Mouse (Mus musculus) adrenal gland, postnatal 36 days (tissue): ENCODE results near the gene Dnali1. TPM values are rescaled to one million over a fixed set of nuclear protein-coding genes. Genes with fewer than 3 reads are reported as not detected.

Experiments
- DNase-seq, 2 experiments: peaks; one replicate each; pipeline ENCODE4 v3.0.0; 2021; ENCODE audit warnings: mixed read lengths in 1 of 2
- long read RNA-seq, 2 experiments: library from polyadenylated mRNA; stranded (forward); transcript quantifications; one replicate each; pipeline ENCODE4 v2.0.0; 2021; ENCODE audit warnings: borderline sequencing depth in 2 of 2
- total RNA-seq, 2 experiments: library from RNA; stranded (reverse); gene quantifications; 2 replicates each; pipeline ENCODE4 v1.2.3; 2021

Gene Dnali1
- total RNA-seq: not detected
- long read RNA-seq, experiment 1: 0 reads
- long read RNA-seq, experiment 2: 0 reads

- peak; percentile 78 to 85 for DNase-seq
Observed at GRCm38 (mm10) chr4:125065517-125066307, at the start of gene Dnali1. Dnali1 (minus strand) TSS chr4:125065703.

- DNase-seq: no peak
Observed at GRCm38 (mm10) chr4:125115081-125115480, 49.6 kb upstream of the Dnali1 start.

- DNase-seq: peak; percentile 85 to 89
Observed at GRCm38 (mm10) chr4:125114638-125115037, 49.1 kb upstream of the Dnali1 start.

GRCm38 (mm10) chr4:125105354-125105753 is 39.9 kb upstream of the Dnali1 start:
- no peak for DNase-seq

DNA sequence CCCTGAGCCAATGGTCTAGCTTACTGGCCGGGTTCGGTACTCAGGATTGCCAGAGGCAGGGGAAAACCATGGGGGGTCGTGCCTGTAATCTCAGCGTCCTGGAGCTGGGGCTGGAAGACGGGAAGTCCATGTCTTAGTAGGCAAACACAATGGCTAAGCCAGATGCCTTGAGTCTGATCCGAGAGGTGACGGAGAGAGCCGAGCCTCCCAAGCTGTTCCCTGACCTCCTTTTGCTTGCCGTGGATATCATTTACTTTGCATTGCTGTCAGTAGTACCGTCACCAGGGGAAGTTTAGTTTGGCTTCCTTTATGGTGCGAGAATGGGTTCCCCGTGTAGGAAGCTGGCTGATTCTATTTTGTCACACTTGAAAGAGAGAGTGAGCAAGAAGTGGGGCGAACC is 35.8 kb upstream of the Dnali1 start:
- DNase-seq: no peak

- DNase-seq: peak; percentile 85 to 89
Observed at GRCm38 (mm10) chr4:125099458-125099857, 34.0 kb upstream of the Dnali1 start.

DNA sequence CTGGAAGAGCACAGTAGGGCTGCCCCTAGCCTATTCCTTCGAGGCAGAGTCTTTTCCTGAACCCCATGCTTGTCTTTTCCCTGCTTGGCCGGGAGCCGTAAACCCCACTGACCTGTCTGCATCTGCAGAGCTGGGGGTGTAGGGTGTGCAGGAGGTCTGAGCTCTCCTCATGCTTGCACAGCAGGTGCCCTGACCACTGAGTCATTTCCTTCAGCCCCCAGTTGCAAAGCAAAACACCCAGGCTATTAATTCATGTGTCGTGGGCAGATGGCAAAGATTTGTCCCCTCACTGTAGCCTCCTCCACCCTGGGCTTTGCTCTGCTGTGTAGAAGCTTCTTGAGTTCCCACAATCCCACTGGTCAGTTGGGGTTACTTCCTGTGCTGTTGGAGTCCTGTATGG is 31.9 kb upstream of the Dnali1 start:
- DNase-seq: no peak

- DNase-seq: peak; percentile 69
Observed at GRCm38 (mm10) chr4:125096066-125096465, 30.6 kb upstream of the Dnali1 start.

- DNase-seq: peak; percentile 27 to 53
Observed at GRCm38 (mm10) chr4:125093031-125093430, 27.5 kb upstream of the Dnali1 start.

DNA sequence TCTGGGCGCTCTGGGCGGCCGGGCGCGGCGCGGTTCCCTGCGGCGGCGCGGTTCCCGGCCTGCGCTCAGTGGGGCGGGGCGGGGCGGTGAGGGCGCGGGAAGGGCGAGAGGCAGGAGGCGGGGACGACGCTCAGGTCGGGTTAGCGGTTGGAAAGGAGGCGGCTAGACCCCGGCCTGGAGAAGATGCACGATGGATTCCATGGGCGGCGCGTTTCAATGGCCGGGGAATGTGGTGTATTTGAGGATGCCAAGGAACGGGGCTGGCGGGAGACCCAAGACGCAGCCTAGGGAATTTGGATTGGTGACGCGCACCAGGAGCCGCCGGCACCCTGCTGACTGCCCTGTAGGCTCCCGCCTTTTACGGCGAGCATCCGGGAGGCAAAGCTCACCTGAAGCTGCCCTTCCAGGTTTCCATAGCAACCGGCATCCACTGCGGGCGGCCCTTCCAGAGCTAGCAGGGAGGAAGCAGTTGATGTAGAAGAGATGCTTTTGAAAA is 19.9 kb upstream of the Dnali1 start:
- peak; percentile 83 to 91 for DNase-seq

- DNase-seq: peak; percentile 94 to 95
Observed at GRCm38 (mm10) chr4:125084403-125085345, 19.2 kb upstream of the Dnali1 start, which contains the start of gene Meaf6. Meaf6 (plus strand) TSS chr4:125085134.

DNA sequence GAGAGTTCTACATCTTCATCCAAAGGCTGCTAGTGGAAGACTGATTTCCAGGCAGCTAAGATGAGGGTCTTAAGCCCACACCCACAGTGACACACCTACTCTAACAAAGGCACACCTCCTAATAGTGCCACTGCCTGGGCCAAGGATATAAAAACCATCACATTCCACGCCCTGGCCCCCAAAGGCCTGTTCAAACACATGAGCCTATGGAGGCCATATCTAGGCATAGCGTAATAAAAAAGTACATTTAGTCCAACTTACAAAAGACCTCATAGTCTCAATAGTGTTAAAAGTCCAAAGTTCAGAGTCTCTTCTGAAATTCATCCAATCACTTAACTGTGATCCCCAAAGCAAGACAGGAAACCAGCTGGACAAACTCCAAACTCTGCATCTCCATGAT is 13.2 kb upstream of the Dnali1 start:
- DNase-seq: no peak

GRCm38 (mm10) chr4:125077700-125078099 is 12.2 kb upstream of the Dnali1 start:
- no peak for DNase-seq

- peak; percentile 96 to 97 for DNase-seq
Observed at GRCm38 (mm10) chr4:125066490-125067370, 1.2 kb upstream of the Dnali1 start, which contains the start of gene Snip1. Snip1 (plus strand) TSS chr4:125066672.

- no peak for DNase-seq
Observed at GRCm38 (mm10) chr4:125063829-125064228, 1.7 kb downstream of the Dnali1 start.

DNA sequence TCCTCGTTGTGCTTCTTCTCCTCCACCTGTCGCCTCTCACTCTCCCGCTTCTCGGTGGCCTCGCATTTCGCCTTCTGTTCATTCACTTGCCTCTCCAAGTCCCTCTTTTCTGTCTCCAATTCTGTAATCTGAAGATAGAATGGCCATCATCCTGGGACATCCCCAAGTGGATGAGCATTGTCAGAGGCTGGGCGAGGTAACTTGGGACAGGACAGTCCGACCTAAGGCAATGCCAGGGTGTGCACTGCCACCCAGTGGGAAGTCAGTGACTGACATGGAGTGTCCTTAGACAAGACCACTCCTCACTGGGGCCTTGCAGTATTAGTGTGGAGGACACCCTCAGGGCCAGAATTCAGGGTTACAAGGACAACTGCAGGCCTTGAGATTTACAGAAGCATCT is 6.5 kb downstream of the Dnali1 start:
- DNase-seq: peak; percentile 71 to 75

- DNase-seq: no peak
Observed at GRCm38 (mm10) chr4:125058033-125058432, 7.5 kb downstream of the Dnali1 start.

DNA sequence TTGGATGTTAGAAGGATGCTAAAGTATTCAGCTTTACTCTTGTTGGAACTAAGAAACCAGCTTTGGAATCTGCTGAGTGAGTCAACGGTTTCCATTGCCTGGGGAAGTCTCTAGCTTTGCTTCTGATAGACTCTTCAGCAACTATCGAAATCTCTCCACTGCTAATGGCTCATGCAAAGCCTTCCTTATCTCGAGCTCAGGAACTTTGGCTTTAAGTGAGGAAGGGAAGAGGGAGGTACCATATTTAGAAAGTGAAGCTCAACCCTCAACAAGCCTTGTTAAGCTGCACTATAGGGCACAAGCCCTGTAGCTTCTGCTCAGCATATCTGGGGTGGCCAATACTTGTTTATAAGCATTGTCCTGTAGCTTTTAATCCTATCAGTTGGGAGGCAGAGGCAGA is 8.2 kb downstream of the Dnali1 start:
- no peak for DNase-seq

GRCm38 (mm10) chr4:125056476-125056875 is 9.0 kb downstream of the Dnali1 start:
- DNase-seq: no peak

GRCm38 (mm10) chr4:125055385-125055784 is 10.1 kb downstream of the Dnali1 start:
- DNase-seq: no peak

GRCm38 (mm10) chr4:125044454-125044853 is 21.0 kb downstream of the Dnali1 start:
- no peak for DNase-seq
